Mouse (Mus musculus) heart, postnatal 25 days (tissue): ENCODE measurements around the gene Ppp2r3c. TPM values are rescaled to one million over a fixed set of nuclear protein-coding genes. Genes with fewer than 3 reads are reported as not detected.
"Not testable (repeated sequence)": the region's sequence is repeated elsewhere in the genome, so short reads cannot be mapped to it uniquely, and the experiment has no call there.

ENCODE experiments used
- DNase-seq: peaks from one replicate; pipeline ENCODE4 v3.0.0; 2022; ENCODE audit warnings: low spot score
- intact Hi-C: fragments of 180-260 bp; cut with DNase I; formaldehyde crosslinking; loops from one replicate; pipeline ENCODE4 v1.15.1; 2025
- total RNA-seq, 2 experiments: library from RNA; stranded (reverse); gene quantifications; 2 replicates each; pipeline ENCODE4 v1.2.3; 2021

Gene Ppp2r3c
- total RNA-seq, result 1 to 10 TPM; 8.3 to 9.3 TPM

DNA sequence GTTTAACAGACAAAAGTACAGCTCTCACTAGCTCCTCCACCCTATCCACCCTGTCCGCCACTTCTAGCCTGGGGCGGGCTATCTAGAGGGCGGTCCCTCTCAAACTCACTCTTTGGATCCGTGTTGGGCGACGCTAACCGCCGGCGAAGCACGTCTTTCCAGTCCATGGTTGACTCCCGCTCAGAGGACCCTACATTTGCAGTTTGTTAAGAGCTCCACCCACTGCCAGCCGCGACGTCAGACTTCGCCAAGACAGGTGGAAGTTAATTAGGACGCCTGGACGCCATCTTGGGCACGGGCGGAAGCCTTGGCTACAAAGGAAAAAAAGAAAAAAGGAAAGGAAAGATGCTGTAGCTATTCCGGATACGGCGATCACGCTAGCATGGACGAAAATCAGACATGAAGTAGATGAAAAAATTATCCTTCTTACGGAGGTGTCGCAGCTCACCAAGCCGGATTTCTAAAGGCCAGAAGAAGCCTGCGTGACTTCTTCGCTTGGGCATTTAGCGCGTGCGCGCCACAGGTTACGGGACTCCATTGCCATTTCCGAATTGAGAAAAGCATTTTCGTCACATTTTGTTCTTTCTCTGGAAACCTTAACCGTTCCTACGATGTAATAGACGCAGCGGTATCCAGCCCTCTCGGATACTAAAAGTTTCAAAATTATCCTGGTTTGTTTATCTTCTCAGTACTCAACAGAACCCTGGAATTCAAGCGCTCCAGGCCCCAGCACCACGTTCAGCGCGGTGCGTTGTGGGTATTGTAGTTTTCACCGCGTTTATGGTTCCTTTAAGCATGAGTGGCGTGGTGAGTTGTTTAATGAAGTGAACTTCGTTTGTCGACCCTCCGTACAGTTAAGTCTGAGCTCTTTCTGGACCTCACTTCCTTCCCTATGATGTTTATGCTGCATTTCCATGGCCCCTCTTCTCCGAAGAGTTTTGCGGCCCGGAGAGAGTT is at the start of gene Ppp2r3c:
Gene Ppp2r3c (minus strand): TSS at position 514 of the 957 bp plus-strand sequence.
- intact Hi-C loops, result loop anchor here (5.0 to 10.0 kb wide), 2 partner anchors 315 to 522 kb away; partner anchors contain the start of genes Gm20403 and Ralgapa1

DNA sequence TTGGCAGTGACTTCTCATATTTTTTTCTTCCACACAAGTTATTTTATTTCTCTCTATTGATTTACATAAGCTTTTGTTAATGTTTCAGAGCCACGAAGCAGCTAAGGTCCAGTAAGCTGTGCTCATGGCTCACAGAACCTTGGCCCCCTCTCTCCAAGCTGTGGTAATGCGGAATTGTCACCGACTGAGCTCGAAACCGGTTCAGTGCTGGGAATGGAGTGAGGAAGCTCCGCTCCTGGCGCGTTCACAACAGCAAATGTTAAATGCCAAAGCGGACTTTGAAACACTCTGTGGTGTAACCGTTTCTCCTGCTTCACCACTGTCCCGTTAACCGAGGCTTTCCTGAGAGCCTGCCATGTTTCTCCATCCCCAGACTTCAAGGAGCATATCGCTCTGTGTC is 41.8 kb upstream of the Ppp2r3c start:
- intact Hi-C loops, result no loop called here
- no peak for DNase-seq

More for the DNA sequence above, at the start of gene Ppp2r3c:
- DNase-seq, result peak; percentile 85

DNA sequence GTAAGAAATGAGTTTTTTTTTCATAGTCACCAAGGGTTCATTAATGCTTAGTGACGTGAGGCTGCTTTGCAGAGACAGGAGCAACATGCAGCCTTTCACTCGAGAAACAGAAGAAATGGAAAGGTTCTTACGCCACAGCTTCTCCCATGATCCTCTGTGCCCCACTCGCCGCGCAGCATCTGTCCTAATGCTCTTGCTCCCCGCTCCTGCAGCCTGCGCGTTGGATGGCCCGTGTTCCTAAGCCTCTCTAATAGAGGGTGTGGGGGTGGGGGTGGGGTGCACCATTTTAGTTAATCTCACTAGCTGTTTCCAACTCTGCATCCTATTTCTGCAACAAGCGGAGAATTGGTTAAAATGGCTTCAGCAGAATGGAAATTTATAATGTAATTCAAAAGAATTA is 41.2 kb upstream of the Ppp2r3c start:
- intact Hi-C loops, result no loop called here
- DNase-seq, result no peak

DNA sequence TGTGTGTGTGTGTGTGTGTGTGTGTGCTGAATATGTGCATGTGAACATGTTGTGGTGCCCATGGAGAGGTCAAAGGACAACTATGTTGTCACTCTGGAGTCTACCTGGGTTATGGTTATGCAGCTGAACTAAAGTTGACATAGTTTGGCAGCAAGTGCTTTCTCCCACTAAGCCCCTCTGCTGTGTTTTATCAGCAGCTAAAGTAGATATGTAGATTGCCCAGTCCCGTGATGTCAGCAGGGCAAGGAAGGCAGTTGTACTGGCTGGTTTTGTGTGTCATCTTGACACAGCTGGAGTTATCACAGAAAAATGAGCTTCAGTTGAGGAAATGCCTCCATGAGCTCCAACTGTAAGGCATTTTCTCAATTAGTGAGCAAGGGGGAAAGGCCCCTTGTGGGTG is 40.2 kb upstream of the Ppp2r3c start:
- intact Hi-C loops, DNase-seq: not testable (repeated sequence)

DNA sequence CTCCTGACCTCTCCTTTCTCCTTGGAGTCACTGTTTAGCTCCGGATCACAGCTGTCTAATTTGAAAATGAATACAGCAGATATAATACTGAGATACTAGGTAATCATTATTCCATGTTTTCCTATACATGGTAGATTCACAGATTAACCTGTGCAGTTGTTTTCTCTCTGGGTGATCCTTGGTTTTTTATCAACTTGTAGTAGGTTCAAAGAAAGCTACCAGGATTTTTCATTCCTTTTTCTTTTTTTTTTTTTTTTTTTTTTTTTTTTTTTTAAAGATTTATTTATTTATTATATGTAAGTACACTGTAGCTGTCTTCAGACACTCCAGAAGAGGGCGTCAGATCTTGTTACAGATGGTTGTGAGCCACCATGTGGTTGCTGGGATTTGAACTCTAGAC is 35.7 kb upstream of the Ppp2r3c start:
- DNase-seq, intact Hi-C loops: not testable (repeated sequence)

DNA sequence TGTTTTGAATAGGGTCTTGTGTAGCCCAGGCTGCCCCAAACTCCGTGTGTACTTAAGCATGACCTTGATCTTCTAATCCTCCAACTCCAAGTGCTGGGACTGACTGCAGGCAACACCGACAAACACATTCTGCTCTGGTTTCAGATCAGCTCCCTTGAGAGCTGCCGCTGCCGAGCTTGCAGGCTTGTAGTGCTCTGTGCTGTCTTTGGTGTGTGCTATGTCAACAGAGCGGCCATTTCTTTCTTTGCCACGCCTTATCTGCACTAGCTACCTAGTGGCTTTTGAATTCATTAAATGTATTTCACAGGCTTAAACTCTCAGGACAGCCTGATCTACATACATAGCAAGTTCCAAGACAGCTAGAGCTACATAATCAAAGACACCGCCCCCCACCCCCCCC is 30.9 kb upstream of the Ppp2r3c start:
- intact Hi-C loops, result no loop called here
- DNase-seq, result no peak

DNA sequence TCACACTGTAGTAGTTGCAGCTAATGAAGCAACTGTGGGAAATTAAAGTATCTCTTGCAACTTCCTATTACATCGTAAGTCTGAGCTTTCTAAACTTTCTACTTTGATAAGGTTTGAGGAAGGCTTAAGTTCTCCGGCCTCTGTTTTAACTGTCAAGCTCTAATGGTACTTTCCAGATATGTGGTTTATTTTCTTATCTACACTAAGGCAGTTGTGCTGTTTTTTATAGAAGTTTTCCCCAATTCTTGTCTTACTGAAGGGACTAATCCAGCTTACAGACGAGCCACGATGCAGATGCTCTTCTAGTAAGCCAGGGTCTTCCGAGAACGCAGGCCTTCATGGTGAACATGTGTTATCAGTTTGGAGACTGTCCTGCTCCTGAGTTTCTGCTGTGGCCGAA is 26.6 kb upstream of the Ppp2r3c start:
- intact Hi-C loops, result no loop called here
- no peak for DNase-seq

DNA sequence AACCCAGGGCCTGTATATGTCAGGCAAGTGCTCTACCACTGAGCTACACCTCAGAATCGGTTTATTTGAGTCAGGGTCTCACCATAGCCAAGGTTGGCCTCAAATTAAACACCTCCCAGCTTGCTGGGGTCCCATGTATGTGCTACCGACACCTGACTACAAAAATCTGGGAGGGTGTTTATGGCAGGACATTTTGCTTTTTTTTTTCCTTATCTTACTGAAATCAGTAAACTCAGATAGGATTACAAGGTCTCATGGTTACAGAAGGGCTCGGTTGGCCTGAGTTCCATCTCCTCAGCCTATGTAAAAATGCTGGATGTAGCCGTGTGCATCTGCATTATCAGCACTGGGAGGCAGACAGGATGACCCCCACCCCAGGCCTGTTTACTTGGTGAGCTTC is 26.0 kb upstream of the Ppp2r3c start:
- no peak for DNase-seq
- intact Hi-C loops, result no loop called here

DNA sequence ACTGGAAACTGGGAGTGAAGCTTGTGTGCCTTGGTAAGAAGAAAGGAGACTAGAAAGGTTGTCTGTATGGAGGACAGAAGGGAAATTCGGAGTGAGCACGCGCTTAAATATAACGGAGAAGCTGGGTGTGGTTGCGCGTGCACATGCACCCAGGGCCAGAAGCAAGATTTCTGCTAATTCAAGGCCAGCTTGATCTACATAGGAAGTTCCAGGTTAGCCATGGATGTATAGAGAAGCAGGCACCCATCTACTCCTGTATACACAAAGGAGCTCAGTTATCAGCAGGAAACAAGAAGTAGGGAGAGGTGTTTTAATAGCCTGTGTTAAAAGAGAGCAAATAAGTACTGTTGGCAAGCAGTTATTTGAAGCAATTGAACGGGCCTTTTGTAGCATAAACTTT is 22.9 kb upstream of the Ppp2r3c start:
- DNase-seq, result no peak
- intact Hi-C loops, result no loop called here

DNA sequence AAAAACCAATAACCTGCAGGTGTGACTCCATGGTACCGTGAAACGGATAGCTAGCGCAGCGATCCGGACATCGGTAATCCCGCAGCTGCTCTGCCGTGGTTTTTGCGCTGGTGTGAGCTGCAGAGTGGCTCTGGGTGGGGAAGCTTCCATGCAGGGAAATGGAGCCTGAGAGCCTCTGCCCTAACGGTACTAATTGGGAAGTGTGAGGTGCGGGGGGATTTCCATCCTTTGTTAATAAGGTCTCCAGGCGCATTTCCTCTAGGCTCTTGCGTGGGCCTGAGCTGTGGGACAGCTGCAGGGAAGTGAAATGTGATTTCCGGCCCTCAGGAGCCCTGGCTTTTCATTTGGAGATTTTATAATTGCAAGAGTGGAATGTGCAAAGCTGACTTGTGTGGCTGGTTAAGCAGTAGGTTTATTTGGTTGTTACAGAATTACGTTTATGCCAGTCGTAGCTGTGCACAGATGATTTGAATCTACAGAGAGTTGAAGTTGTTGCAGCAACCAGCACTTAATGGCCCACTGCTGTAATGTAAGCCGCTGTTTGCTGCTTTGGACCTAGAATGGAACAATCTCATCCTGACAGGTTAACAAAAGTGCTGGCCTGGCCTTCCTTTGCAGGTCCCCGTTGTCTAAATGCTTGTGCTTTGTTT is 19.0 kb upstream of the Ppp2r3c start:
- intact Hi-C loops, result no loop called here
- DNase-seq, result no peak

DNA sequence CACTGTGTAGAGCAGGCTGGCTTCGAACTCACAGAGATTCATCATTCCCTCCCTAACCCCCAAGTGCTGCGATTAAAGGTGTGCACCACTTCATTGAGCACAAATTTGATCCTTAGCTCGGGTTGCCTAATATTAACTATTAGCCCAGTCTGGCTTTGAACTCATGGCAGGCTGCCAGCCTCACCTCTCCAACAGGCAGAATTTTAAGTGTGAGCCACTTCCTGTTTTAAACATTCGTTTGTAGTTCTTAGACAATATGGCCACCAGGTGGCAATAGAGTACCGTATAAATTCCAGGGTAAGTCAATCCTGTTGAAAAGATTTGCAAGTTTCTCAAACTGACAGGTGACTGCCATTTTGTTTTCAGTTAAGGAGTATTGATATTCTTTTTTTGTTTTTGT is 12.4 kb upstream of the Ppp2r3c start:
- intact Hi-C loops, result loop anchor here (1.0 kb wide), 1 partner anchor 184 kb away; no protein-coding TSS in a partner anchor
- DNase-seq, result peak; percentile 31

DNA sequence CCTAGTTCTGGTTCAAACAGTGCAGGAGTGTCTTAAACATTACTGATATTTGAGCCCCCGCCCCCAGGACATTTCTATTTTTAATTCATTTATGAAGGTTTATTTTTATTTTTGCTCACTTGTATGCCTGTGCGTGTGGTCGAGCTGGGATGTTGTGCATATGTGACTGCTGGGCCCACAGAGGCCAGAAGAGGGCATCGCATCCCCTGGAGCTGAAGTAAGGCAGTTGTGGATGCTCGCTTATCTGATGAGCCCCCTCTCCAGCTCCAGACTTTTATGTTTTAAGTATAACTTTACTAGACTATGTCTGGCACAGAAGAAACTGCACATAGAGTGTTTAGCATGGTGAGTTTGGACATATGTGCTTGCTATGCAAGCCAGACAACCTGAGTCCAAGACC is 11.1 kb upstream of the Ppp2r3c start:
- DNase-seq, result no peak
- intact Hi-C loops, result no loop called here

DNA sequence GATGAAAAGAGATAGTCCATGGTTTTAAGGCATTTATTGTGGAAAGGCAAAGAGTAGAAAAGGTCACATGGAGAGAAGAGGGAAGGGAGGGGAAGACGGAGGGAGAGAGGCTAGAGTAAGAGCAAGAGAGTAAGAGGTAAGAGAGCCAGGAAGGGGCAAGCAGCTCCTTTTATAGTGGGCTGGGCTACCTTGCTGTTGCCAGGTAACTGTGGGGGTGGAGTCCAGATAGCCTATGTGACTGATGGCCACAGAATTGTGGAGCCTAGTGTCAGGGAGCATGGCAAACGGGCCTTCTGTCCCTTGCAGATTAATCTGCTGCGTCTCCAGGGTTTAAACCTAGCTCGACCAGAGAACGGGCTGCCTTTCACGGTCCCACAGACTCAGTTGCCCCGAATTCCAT is 9.0 kb upstream of the Ppp2r3c start:
- intact Hi-C loops, result no loop called here
- DNase-seq, result no peak

DNA sequence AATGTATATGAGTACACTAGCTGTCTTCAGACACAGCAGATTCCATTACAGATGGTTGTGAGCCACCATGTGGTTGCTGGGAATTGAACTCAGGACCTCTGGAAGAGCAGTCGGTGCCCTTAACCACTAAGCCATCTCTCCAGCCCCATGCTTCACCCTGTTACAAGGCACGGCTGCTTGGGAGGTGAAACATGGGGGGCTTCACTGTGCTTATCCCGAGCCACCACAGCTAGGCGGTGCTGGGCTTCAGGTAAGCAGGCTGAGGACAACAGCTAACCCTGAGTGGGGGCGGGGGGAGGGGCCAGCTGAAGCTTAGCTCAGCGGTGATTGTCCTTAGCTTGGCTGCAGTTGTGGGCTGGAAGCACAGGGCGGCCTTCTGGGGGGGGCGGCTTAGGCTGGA is 6.7 kb upstream of the Ppp2r3c start:
- intact Hi-C loops, result loop anchor here (10.0 kb wide), 1 partner anchor 515 kb away; the partner anchor contains the start of gene Ralgapa1

DNA sequence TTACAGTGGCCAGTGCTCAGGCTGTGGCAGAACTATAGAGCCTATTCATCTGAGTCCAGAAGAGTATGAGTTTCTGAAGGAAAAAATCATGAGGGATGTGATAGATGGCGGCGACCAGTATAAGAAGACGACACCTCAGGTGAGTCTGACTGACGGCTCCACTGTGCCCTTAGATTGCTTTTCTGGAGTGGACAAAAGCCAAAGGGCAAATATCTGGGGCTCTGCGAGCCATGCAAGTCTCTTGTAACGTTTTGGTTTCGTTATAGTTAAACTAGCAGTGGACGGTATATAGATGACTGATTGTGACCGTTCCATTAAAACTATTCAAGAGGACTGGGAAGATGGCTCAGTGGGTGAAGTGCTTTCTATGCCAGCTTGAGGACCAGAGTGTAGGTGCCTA is 5.9 kb upstream of the Ppp2r3c start:
- DNase-seq, result no peak
- intact Hi-C loops, result loop anchor here (10.0 kb wide), 1 partner anchor 516 kb away; the partner anchor contains the start of gene Ralgapa1

More for the DNA sequence above, 6.7 kb upstream of the Ppp2r3c start:
- no peak for DNase-seq

DNA sequence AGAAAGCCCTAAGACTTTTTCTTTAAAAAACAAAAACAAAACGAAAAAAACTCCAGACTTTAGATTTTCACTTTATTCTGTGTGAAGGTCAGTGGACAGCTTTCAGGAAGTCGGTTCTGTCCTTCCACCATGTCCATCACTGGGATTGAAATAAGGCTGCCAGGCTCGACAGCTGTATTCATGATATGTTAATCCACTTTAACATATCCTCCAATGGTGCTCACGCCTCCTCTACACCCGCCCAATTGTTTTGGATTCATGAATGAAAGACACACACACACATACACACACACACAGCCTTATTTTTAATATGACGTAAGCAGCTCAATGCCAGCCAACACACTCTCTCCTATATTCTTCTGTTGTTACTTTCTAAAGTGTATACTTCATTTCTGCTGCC is 4.8 kb upstream of the Ppp2r3c start:
- DNase-seq, result no peak
- intact Hi-C loops, result loop anchor here (10.0 kb wide), 1 partner anchor 517 kb away; the partner anchor contains the start of gene Ralgapa1

DNA sequence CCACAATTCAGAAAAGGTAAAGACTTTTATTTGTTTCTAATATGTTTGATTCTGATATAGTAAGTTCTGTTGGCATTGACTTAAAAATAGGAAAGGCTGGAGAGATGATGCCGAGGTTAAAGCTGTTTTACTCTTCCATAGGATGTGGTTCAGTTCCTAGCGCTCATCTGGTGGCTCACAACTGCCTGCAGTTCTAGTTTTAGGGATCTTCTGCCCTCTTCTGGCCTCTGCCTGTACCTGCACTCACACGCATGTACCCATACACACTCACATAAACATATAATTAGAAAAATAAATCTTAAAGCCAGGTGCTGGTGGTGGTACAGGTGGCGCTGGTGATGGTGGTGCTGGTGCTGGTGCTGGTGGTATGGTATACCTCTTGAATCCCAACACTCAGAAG is 3.6 kb upstream of the Ppp2r3c start:
- no peak for DNase-seq
- intact Hi-C loops, result loop anchor here (10.0 kb wide), 1 partner anchor 518 kb away; the partner anchor contains the start of gene Ralgapa1

DNA sequence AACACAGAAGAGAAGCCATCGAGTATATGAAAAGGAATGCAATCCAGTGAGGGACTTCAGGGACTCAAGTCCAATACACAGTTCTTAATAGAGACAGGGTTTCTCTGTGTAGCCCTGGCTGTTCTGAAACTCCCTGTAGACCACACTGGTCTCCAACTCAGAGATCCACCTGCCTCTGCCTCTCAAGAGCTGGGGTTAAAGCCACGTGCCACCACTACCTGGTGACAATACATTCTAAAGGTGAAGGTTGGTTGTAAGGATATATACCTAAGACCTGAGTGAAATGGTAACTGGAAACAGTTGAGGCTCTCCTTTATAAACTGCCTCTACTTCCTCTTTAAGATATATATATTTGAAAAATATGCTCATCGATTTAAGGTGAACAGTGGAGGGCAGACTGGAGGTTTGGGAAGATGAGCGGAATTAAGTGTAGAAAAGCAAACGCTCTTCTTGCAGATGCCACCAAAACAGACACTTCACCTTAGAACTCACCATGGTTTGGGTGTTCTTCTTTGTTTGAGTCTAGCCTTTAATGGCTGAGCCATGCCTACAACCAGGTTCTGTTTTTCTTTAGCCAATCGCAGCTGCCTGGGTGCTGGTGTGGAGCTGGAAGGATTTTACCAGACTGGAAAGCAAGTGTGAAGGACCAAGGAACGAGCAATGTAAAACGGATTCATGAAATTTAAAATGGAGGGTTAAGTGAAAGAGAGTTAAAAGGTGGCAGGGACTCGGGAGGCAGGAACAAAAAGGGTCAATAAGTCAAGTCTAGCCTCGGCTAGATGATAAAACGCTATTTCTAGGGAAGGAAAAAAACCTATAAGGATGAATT is 1.1 kb downstream of the Ppp2r3c start:
- intact Hi-C loops, result loop anchor here (5.0 to 10.0 kb wide), 2 partner anchors 314 to 523 kb away; partner anchors contain the start of genes Gm20403 and Ralgapa1
- no peak for DNase-seq

DNA sequence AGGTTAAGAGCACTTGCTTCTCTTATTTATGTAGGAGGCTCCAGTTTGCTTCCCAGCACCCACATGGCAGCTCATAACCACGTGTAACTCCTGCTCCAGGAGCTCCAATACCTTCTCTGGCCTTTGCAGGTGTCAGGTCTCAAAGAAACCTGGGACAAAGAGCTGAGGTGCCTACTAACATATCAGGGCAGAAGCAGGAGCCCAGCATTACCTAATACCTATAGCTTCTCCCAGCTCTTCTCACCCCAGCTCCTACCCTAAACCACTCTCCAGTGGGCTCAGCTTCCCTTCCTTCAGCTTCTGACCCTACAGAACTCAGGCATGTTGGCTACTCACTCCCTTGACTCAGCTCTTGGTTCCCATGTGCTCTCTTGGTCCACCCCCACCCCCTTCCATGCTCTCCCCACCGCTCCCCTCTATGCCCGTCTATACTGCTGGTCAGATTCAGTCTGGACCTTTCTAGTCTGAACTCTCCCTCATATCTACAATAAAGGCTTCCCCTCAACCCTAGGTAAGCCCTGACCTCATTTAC is 1.9 kb downstream of the Ppp2r3c start:
- intact Hi-C loops, result loop anchor here (5.0 to 10.0 kb wide), 2 partner anchors 314 to 524 kb away; partner anchors contain the start of genes Gm20403 and Ralgapa1
- DNase-seq, result no peak
